Mouse (Mus musculus): ENCODE measurements around the gene Zfp28.
A peak's percentile ranks its signal among the peaks of the same experiment; 100 is the strongest.
"Not testable (repeated sequence)": the region's sequence is repeated elsewhere in the genome, so short reads cannot be mapped to it uniquely, and the experiment has no call there.

The Zfp28 gene

GRCm38 (mm10) chr7:6383044-6383455 is at the start of gene Zfp28:
Zfp28 (plus strand) TSS chr7:6383295.
- DNase-seq (ENCODE audit: low read depth), result peak; percentile 97

GRCm38 (mm10) chr7:6339865-6340264 is 43.2 kb upstream of the Zfp28 start:
- DNase-seq (ENCODE audit: low read depth), result no peak

- no peak for DNase-seq (ENCODE audit: low read depth)
These were observed 39.5 kb upstream of the Zfp28 start, which contains the start of gene Gm3854 for GRCm38 (mm10) chr7:6343501-6344071. Gm3854 (plus strand) TSS chr7:6343759.

- no peak for DNase-seq (ENCODE audit: low read depth)
These were observed 39.0 kb upstream of the Zfp28 start for GRCm38 (mm10) chr7:6344124-6344523.

GRCm38 (mm10) chr7:6358121-6358520 is 25.0 kb upstream of the Zfp28 start:
- DNase-seq (ENCODE audit: low read depth), result no peak

GRCm38 (mm10) chr7:6358937-6359590 is 24.0 kb upstream of the Zfp28 start:
- peak; percentile 89 for DNase-seq (ENCODE audit: low read depth)

GRCm38 (mm10) chr7:6360477-6361060 is 22.5 kb upstream of the Zfp28 start:
- no peak for DNase-seq (ENCODE audit: low read depth)

- DNase-seq (ENCODE audit: low read depth), result no peak
These were observed 21.3 kb upstream of the Zfp28 start for GRCm38 (mm10) chr7:6361756-6362155.

GRCm38 (mm10) chr7:6362268-6363046 is 20.6 kb upstream of the Zfp28 start:
- peak; percentile 100 for DNase-seq (ENCODE audit: low read depth)

- DNase-seq (ENCODE audit: low read depth), result peak; percentile 95
These were observed 20.0 kb upstream of the Zfp28 start, which contains the start of gene Zfp78 for GRCm38 (mm10) chr7:6363047-6363488. Zfp78 (plus strand) TSS chr7:6363280.

GRCm38 (mm10) chr7:6364761-6365160 is 18.3 kb upstream of the Zfp28 start:
- no peak for DNase-seq (ENCODE audit: low read depth)

- DNase-seq (ENCODE audit: low read depth), result no peak
These were observed 15.9 kb upstream of the Zfp28 start for GRCm38 (mm10) chr7:6367185-6367584.

GRCm38 (mm10) chr7:6368146-6368545 is 14.9 kb upstream of the Zfp28 start:
- DNase-seq (ENCODE audit: low read depth), result not testable (repeated sequence)

- DNase-seq (ENCODE audit: low read depth), result no peak
These were observed 13.6 kb upstream of the Zfp28 start for GRCm38 (mm10) chr7:6369460-6369859.

- DNase-seq (ENCODE audit: low read depth), result no peak
These were observed 10.1 kb upstream of the Zfp28 start for GRCm38 (mm10) chr7:6372993-6373392.

- DNase-seq (ENCODE audit: low read depth), result no peak
These were observed 4.7 kb upstream of the Zfp28 start for GRCm38 (mm10) chr7:6378441-6378840.

GRCm38 (mm10) chr7:6381431-6381830 is 1.7 kb upstream of the Zfp28 start:
- DNase-seq (ENCODE audit: low read depth), result no peak

GRCm38 (mm10) chr7:6384011-6384410 is 916 bp downstream of the Zfp28 start:
- no peak for DNase-seq (ENCODE audit: low read depth)

- no peak for DNase-seq (ENCODE audit: low read depth)
These were observed 3.9 kb downstream of the Zfp28 start for GRCm38 (mm10) chr7:6386995-6387394.

GRCm38 (mm10) chr7:6388971-6389370 is 5.9 kb downstream of the Zfp28 start:
- no peak for DNase-seq (ENCODE audit: low read depth)

- DNase-seq (ENCODE audit: low read depth), result no peak
These were observed 6.4 kb downstream of the Zfp28 start for GRCm38 (mm10) chr7:6389449-6389848.
